Mouse (Mus musculus) brain, embryonic 14.5 days (tissue): Measurements from ENCODE around the gene Kif18a.

Experiments used
- CTCF ChIP-seq: fragments of 200-500 bp; IDR thresholded peaks from 2 replicates; pipeline ENCODE4 v1.5.1; 2012; ENCODE audit warnings: inconsistent platforms, mild to moderate bottlenecking, moderate library complexity, borderline replicate concordance; ENCODE audit not compliant: insufficient read depth, insufficient read length; ENCODE audit errors: extremely low read depth
- POLR2A ChIP-seq: fragments of 200-500 bp; IDR thresholded peaks from 2 replicates; pipeline ENCODE4 v1.6.1; 2012; ENCODE audit warnings: mild to moderate bottlenecking, inconsistent platforms, borderline replicate concordance; ENCODE audit not compliant: poor library complexity, insufficient read depth, insufficient read length, severe bottlenecking; ENCODE audit errors: extremely low read depth

DNA sequence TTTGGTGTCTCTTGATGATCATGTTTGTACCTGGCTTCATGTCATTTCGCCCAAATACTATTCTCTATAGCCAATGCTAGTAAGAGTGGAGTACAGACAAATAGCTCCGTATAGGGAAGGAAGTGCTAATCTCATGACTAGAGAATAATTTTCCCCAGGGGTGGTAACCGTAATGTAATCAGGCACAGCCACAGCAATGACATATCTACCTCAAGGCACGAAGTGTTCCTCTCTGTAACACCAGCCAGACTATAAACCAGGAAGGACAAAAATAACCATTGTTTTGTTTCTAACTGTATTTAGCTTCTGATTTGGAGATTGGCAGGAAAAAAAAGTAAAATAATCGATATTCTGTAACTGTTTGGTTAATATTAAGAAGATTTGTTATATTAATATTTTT lies 108.2 kb downstream of the Kif18a start:
- TF ChIP-seq CTCF = no peak
- no peak for TF ChIP-seq POLR2A
